In the genomic region with DNA sequence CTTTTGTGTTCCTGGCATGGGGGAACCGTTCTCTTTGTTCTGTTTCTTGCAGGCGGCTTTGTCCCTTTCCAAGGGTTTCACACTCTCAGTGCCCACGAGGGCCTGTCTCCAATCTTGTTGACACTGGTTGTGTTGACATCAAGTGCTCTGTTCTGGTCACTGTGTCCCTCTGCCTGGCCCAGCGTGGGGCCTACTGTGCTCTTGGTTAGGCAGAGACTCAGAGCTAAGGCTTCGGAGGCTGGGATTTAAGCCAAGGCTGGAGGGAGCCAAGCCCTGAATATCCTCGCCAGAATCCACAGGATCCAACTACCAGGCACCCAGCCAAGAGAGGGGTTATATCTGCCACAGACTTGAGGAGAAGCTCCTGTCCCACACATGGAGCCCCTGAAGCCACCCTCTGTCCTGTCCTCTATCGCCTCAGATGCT, we compare ENCODE assay signal across 10 mouse cellular contexts. TPM values are rescaled to one million over a fixed set of nuclear protein-coding genes. Genes with fewer than 3 reads are reported as not detected.
A peak's percentile ranks its signal among the peaks of the same experiment; 100 is the strongest.
DNase-seq lines count a peak whose midpoint lies in the region; ATAC-seq and TF ChIP-seq lines count a peak whose summit lies in the region.
"Had no signal": no experiment of that assay in that cellular context is flagged by ENCODE, and none has a peak within 500 bp of the region (broad histone marks: within the 10 kb centered on the region; RNA-seq: fewer than 3 reads in every experiment).

No protein-coding gene starts in this region.

- no peak overlapping the region for H3K9ac ChIP-seq in liver, adult 2 months (ENCODE audit: low read depth, low read length)
- no peak overlapping the region for H3K9ac ChIP-seq in liver, embryonic 12.5 days
- H3K9ac ChIP-seq in neural tube, embryonic 15.5 days (replicated peaks): no peak overlapping the region
- H3K9ac ChIP-seq: neural tube, embryonic 12.5 days had no signal

- H3K4me1 ChIP-seq in liver, adult 2 months (ENCODE audit: control insufficient read depth, insufficient read depth, low read length): peaks cover 17% of the 10 kb centered on the region
- H3K4me1 ChIP-seq in liver, embryonic 12.5 days: no peaks in the 10 kb centered on the region
- H3K4me1 ChIP-seq in neural tube, embryonic 15.5 days: peaks cover 37% of the 10 kb centered on the region

- 0 out of 2 replicates have a peak, but pooled peaks cover 4% of the 10 kb centered on the region for H3K9me3 ChIP-seq in liver, embryonic 12.5 days (replicated peaks)
- no peaks in the 10 kb centered on the region for H3K9me3 ChIP-seq in neural tube, embryonic 15.5 days (replicated peaks)
- H3K9me3 ChIP-seq: G1E had no signal

- DNase-seq in liver, adult 2 months (ENCODE audit: extremely low read depth, low read depth, low spot score): peak; percentile 62
- DNase-seq in heart, postnatal 25 days (ENCODE audit: low spot score): peak; percentile 80
- DNase-seq in left cerebral cortex, adult 11 months (ENCODE audit: low spot score): peak; percentile 45
- no peak for DNase-seq in spleen, postnatal 10 days (ENCODE audit: low spot score in 2 of 2)
- DNase-seq in retina, postnatal 1 day: no peak

- no peaks in the 10 kb centered on the region for H3K79me2 ChIP-seq in liver, adult 2 months (ENCODE audit: control insufficient read depth, insufficient read depth, low read length)

- TF ChIP-seq POLR2A in liver, adult 2 months (IDR thresholded peaks at IDR 0.05; ENCODE audit: extremely low read depth, insufficient read depth, low read length): no peak

- no peak for TF ChIP-seq CTCF in liver, adult 2 months (IDR thresholded peaks at IDR 0.05; ENCODE audit: low read depth, low read length)

- no peak overlapping the region for H3K4me2 ChIP-seq in liver, embryonic 12.5 days
- no peak overlapping the region for H3K4me2 ChIP-seq in neural tube, embryonic 15.5 days
- H3K4me2 ChIP-seq: neural tube, embryonic 12.5 days had no signal

- no peaks in the 10 kb centered on the region for H3K27me3 ChIP-seq in liver, adult 2 months (ENCODE audit: control insufficient read depth, insufficient read depth, low read length)
- H3K27me3 ChIP-seq in liver, embryonic 12.5 days (replicated peaks): no peaks in the 10 kb centered on the region
- no peaks in the 10 kb centered on the region for H3K27me3 ChIP-seq in neural tube, embryonic 15.5 days (replicated peaks)
- H3K27me3 ChIP-seq: neural tube, embryonic 12.5 days had no signal

- ATAC-seq in liver, embryonic 12.5 days: no peak
- ATAC-seq in frontal cortex, adult (ENCODE audit: low TSS enrichment): peak; percentile 62
- peak; percentile 79 for ATAC-seq in neural tube, embryonic 15.5 days (ENCODE audit: low FRiP score)

- WGBS in liver, adult 2 months: 22% methylated on average over 7 of the region's 7 CpGs
- WGBS in liver, embryonic 12.5 days (ENCODE audit: insufficient replicate concordance): 53% methylated on average over 7 of the region's 7 CpGs
- WGBS in neural tube, embryonic 15.5 days: 61% methylated on average over 7 of the region's 7 CpGs

- H3K36me3 ChIP-seq in liver, adult 2 months (ENCODE audit: control insufficient read depth, insufficient read depth, low read length): no peaks in the 10 kb centered on the region
- no peaks in the 10 kb centered on the region for H3K36me3 ChIP-seq in liver, embryonic 12.5 days
- no peaks in the 10 kb centered on the region for H3K36me3 ChIP-seq in neural tube, embryonic 15.5 days
- H3K36me3 ChIP-seq: G1E; neural tube, embryonic 12.5 days had no signal

- no peak overlapping the region for H3K4me3 ChIP-seq in liver, adult 2 months (ENCODE audit: insufficient read depth, low read depth, low read length)
- H3K4me3 ChIP-seq in liver, embryonic 12.5 days: no peak overlapping the region
- H3K4me3 ChIP-seq in neural tube, embryonic 15.5 days (replicated peaks): no peak overlapping the region
- H3K4me3 ChIP-seq: neural tube, embryonic 12.5 days had no signal

- H3K27ac ChIP-seq in liver, adult 2 months (replicated peaks; ENCODE audit: insufficient read depth, low read depth, low read length): peak overlapping the region; percentile 9; the same call in 1 of the 2 replicates
- H3K27ac ChIP-seq in liver, embryonic 12.5 days: no peak overlapping the region
- H3K27ac ChIP-seq in neural tube, embryonic 15.5 days (replicated peaks): peak overlapping the region; percentile 68
- H3K27ac ChIP-seq: neural tube, embryonic 12.5 days had no signal

- intact Hi-C loops in heart, postnatal 25 days (cut with DNase I): loop anchor here (1.0 kb wide), 1 partner anchor 38 kb away; no protein-coding TSS in a partner anchor

RNA-seq across cellular contexts. Expression of gene 1700029H14Rik, which starts 32.4 kb away (rescaled TPM):
- not detected in 2 replicates for total RNA-seq in liver, adult 2 months (2014; rRNA removed)
- not detected in 2 replicates for polyA plus RNA-seq in liver, adult 2 months (2012; rRNA removed)
- polyA plus RNA-seq in liver, embryonic 12.5 days (2016; fragmentation: Nextera tagmentation; extraction: Ambion mirVana): not detected in 2 replicates
- total RNA-seq in heart, postnatal 25 days (2021): not detected
- not detected in 2 replicates for polyA plus RNA-seq in neural tube, embryonic 15.5 days (2015; fragmentation: Nextera tagmentation; extraction: Ambion mirVana)
- polyA plus RNA-seq: G1E; neural tube, embryonic 12.5 days had no signal

RNA-seq across cellular contexts. Expression of gene Gas6, which starts 35.6 kb away (rescaled TPM):
- total RNA-seq in liver, adult 2 months (2014; rRNA removed): 23.9 and 25.5 TPM in 2 replicates
- polyA plus RNA-seq in liver, adult 2 months (2012; rRNA removed): 36.6 and 50.5 TPM in 2 replicates
- polyA plus RNA-seq in liver, embryonic 12.5 days (2016; fragmentation: Nextera tagmentation; extraction: Ambion mirVana): 4.5 and 4.6 TPM in 2 replicates
- total RNA-seq in heart, postnatal 25 days (2021): 100 to 1,000 TPM; 123 to 126 TPM
- 59.1 and 88.5 TPM in 2 replicates for polyA plus RNA-seq in neural tube, embryonic 15.5 days (2015; fragmentation: Nextera tagmentation; extraction: Ambion mirVana)
- total RNA-seq: G1E had no signal
- polyA plus RNA-seq: G1E had no signal

Comparison
In these comparisons a context has a peak if more than half of its experiments do, and no peak if none do; other contexts are left out.
1. DNase-seq: peak in liver, adult 2 months (single experiment), heart, postnatal 25 days (single experiment) and left cerebral cortex, adult 11 months (single experiment); none in spleen, postnatal 10 days (0 of 2) and retina, postnatal 1 day (single experiment).